Mouse (Mus musculus) embryonic facial prominence, embryonic 10.5 days (tissue): ENCODE data around the gene Pkd1l2. TPM values are rescaled to one million over a fixed set of nuclear protein-coding genes. Genes with fewer than 3 reads are reported as not detected.
A peak's percentile ranks its signal among the peaks of the same experiment; 100 is the strongest.

Experiments
- DNase-seq: peaks from one replicate; pipeline ENCODE4 v3.0.0-alpha.2; 2017; ENCODE audit warnings: low spot score
- H3K27ac ChIP-seq: fragments of 300-500 bp; sonication (generic); replicated peaks from 2 replicates; pipeline ENCODE4 v1.5.1; 2016; ENCODE audit warnings: mild to moderate bottlenecking
- H3K27me3 ChIP-seq: fragments of 300-500 bp; sonication (generic); replicated peaks from 2 replicates; pipeline ENCODE4 v1.6.1; 2016; ENCODE audit warnings: low read depth, mild to moderate bottlenecking; ENCODE audit not compliant: poor library complexity, severe bottlenecking
- H3K36me3 ChIP-seq: fragments of 300-500 bp; sonication (generic); replicated peaks from 2 replicates; pipeline ENCODE4 v1.6.1; 2016; ENCODE audit warnings: mild to moderate bottlenecking, moderate library complexity
- H3K4me1 ChIP-seq: fragments of 300-500 bp; sonication (generic); 2 replicates; pipeline ENCODE4 v1.6.1; 2016
- H3K4me3 ChIP-seq: fragments of 300-500 bp; sonication (generic); 2 replicates; pipeline ENCODE4 v1.5.1; 2016; ENCODE audit warnings: mild to moderate bottlenecking, moderate library complexity
- H3K9me3 ChIP-seq: fragments of 300-500 bp; sonication (generic); 2 replicates; pipeline ENCODE4 v1.6.1; 2016; ENCODE audit warnings: mild to moderate bottlenecking
- WGBS: fragments of 180-500 bp; shearing (Covaris S2); methylation state at CpG from one replicate; pipeline ENCODE4 v1.1.7; 2016; 5-methylcytosine and 5-hydroxymethylcytosine counted together
- polyA plus RNA-seq: library from polyadenylated mRNA; unstranded; fragments of >200 nt; fragmentation: Nextera tagmentation; extraction: Ambion mirVana; gene quantifications from 2 replicates; pipeline ENCODE4 v1.2.1, GENCODE M21; 2016

The Pkd1l2 gene
- not detected in 2 replicates for polyA plus RNA-seq

GRCm38 (mm10) chr8:117082399-117082872, at the start of gene Pkd1l2:
Pkd1l2 (minus strand) TSS chr8:117082449.
- Histone ChIP-seq H3K27me3 (no peaks in the 10 kb centered on the region), H3K4me3 (no peak within 1 kb of the TSS)
- 86% methylated on average over 8 of the region's 8 CpGs for WGBS

DNA sequence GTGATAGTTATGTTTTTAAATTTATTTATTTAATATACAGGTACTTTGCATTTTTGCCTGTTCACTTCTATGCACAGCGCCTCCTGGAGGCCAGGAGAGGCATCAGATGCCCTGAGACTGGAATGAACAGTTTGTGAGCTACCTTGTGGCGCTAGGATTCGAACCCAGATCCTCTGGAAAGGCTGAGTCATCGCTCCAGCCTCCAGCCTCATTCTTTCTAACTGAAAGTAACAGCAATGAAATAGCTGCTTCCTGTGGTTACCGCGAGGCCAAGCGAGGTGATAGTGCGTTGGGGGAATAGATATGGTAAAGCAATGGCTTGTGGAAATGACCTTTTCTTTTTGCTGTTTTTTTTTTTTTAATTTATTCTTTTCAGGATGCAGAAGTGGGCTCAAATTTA, 44.8 kb upstream of the Pkd1l2 start:
- 86% methylated on average over 8 of the region's 8 CpGs for WGBS

More at GRCm38 (mm10) chr8:117082399-117082872, at the start of gene Pkd1l2:
- Histone ChIP-seq H3K9me3 (no peaks in the 10 kb centered on the region), H3K36me3 (no peaks in the 10 kb centered on the region), H3K27ac (no peak within 1 kb of the TSS), H3K4me1 (0 out of 2 replicates have a peak, but pooled peaks cover 6% of the 10 kb centered on the region)
- DNase-seq, result no peak

DNA sequence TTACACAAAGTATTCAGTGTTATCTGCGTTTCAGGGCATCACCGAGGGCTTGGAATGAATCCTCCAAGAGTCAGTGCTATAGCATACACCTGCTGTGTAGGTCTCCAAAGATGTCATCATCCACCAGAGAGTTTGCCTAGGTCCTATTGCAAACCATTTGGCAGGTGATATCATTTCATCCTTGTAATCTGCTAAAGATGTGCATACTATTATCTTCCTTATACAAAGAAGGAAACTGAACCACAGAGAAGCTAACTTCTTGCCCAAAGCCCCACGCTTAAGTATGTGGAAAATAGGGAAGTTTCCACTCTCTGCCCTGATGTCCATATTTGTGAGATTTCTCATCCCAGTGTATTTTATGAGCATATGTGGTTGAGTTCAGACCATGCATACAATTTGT, 44.2 kb upstream of the Pkd1l2 start:
- 94% methylated on average over 3 of the region's 3 CpGs for WGBS
- no peaks in the 10 kb centered on the region for H3K4me1 ChIP-seq

More for the DNA sequence above, 44.8 kb upstream of the Pkd1l2 start:
- Histone ChIP-seq H3K4me1 (no peaks in the 10 kb centered on the region), H3K27me3 (no peaks in the 10 kb centered on the region), H3K27ac (no peak overlapping the region), H3K9me3 (no peaks in the 10 kb centered on the region), H3K36me3 (no peaks in the 10 kb centered on the region), H3K4me3 (no peak overlapping the region)
- DNase-seq, result no peak

GRCm38 (mm10) chr8:117125854-117126253, 43.6 kb upstream of the Pkd1l2 start:
- H3K27me3 ChIP-seq, result no peaks in the 10 kb centered on the region
- H3K9me3 ChIP-seq, result no peaks in the 10 kb centered on the region
- no peaks in the 10 kb centered on the region for H3K4me1 ChIP-seq
- WGBS, result 92% methylated on average over 3 of the region's 3 CpGs
- no peaks in the 10 kb centered on the region for H3K36me3 ChIP-seq
- no peak for DNase-seq
- no peak overlapping the region for H3K4me3 ChIP-seq
- no peak overlapping the region for H3K27ac ChIP-seq

More for the DNA sequence above, 44.2 kb upstream of the Pkd1l2 start:
- no peak for DNase-seq
- Histone ChIP-seq H3K4me3 (no peak overlapping the region), H3K27me3 (no peaks in the 10 kb centered on the region), H3K27ac (no peak overlapping the region), H3K9me3 (no peaks in the 10 kb centered on the region), H3K36me3 (no peaks in the 10 kb centered on the region)

DNA sequence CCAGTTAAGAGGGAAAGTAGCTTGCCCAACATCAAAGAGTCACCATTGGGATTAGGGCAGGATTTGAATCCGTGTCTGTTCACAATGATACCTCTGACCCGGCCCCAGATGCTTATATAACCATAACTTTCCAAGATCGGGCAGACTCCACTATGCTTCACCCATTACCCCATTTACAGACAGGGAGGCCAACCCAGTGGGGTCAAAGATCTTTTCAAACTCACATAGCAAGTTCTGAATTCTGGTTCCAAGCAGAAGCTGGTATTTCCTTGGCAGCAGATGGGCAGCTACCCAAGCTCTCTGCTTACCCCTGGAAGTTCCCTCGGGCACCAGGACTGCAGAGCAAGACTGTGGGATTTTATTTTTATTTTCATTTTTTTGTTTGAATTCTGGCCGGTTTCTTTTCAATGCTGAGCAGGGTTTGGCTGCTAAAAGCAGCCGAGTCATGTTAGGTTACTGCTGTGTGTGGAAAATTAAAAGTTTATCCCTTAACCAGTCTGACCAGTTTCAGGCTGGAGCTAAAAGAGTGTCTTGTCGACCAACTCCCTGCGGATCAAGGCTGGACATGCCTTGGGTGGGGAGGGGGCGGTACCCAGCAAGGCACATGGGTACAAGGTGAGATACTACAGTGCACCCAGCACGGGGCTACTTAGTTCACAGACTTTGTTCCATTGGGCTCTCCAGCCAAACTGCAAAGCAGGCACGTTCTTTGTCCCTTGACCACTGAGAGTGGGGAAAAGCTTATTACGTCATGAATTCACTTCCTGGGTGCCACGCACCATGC, 41.8 kb upstream of the Pkd1l2 start:
- peak; percentile 24 for DNase-seq
- WGBS, result 75% methylated on average over 13 of the region's 13 CpGs

DNA sequence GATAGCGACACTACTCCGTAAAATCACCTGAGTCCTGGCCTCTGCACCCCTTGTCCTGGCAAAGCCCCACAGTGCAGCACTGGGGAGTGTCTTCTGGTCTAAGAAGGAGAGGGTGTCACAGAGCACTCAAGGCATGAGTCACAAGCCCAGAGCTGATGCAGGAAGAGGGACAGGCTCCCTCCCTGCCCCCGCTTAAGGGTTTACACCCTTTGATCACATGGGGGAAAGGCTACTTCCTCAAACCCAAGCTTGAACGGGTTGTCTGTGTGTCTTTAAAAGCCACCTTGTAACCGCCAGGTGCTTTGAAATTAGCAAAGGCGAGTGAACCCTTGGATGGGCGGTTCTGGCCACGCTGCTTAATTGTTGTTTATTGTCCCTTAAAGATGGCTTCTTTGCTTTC, 39.0 kb upstream of the Pkd1l2 start:
- Histone ChIP-seq H3K9me3 (no peaks in the 10 kb centered on the region), H3K27ac (no peak overlapping the region), H3K4me1 (peaks cover 14% of the 10 kb centered on the region), H3K4me3 (no peak overlapping the region), H3K27me3 (no peaks in the 10 kb centered on the region), H3K36me3 (no peaks in the 10 kb centered on the region)
- WGBS, result 57% methylated on average over 8 of the region's 8 CpGs
- DNase-seq, result no peak

More for the DNA sequence above, 41.8 kb upstream of the Pkd1l2 start:
- H3K9me3 ChIP-seq, result no peaks in the 10 kb centered on the region
- peaks cover 7% of the 10 kb centered on the region for H3K4me1 ChIP-seq
- H3K27me3 ChIP-seq, result no peaks in the 10 kb centered on the region
- H3K27ac ChIP-seq, result no peak overlapping the region
- no peaks in the 10 kb centered on the region for H3K36me3 ChIP-seq
- H3K4me3 ChIP-seq, result no peak overlapping the region

- Histone ChIP-seq H3K4me3 (no peak overlapping the region), H3K27ac (no peak overlapping the region), H3K9me3 (no peaks in the 10 kb centered on the region), H3K27me3 (no peaks in the 10 kb centered on the region), H3K4me1 (peaks cover 29% of the 10 kb centered on the region), H3K36me3 (no peaks in the 10 kb centered on the region)
- no peak for DNase-seq
- 93% methylated on average over 9 of the region's 9 CpGs for WGBS
These were observed 36.2 kb upstream of the Pkd1l2 start for GRCm38 (mm10) chr8:117118409-117118808.

GRCm38 (mm10) chr8:117116534-117116933, 34.3 kb upstream of the Pkd1l2 start:
- no peaks in the 10 kb centered on the region for H3K27me3 ChIP-seq
- no peaks in the 10 kb centered on the region for H3K9me3 ChIP-seq
- no peak for DNase-seq
- WGBS, result 79% methylated on average over 7 of the region's 7 CpGs
- no peak overlapping the region for H3K4me3 ChIP-seq
- peaks cover 34% of the 10 kb centered on the region for H3K4me1 ChIP-seq
- no peaks in the 10 kb centered on the region for H3K36me3 ChIP-seq
- no peak overlapping the region for H3K27ac ChIP-seq

DNA sequence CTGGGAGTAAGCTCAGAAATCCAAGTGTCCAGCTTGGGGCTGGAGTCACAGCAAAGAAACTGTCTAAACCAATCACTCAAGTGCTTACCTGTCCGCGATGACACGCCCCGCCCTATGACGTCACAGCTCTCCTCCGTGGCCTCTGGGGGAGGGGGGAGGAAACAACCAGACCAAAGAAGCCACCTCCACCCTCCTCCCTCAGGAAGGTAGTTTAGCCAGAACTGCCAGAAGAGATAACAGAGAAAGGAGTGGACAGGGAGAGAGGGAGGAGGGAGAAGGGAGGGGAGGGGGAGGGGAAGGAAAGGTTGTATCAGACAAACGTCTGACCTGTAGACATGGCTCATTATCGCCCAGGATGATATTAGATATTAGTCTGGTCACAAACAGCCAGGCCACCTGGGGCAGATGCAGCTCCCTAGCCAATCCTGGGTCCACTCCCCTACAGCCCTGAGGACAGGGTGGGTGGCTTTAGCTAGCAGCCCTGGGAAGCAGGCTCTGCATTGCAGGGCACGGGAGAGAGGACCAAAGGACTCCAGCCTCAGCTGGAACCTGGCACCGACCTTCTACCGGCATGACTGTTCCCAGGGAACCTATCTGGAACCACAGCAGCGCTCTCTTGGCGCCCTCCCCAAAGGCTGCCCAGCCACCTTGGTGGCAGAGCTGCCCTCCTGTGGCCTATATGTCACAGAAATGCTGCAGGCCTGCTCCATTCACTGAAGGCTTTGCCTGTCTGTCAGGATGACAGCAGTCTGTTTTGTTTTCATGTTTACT, 33.6 kb upstream of the Pkd1l2 start:
- Histone ChIP-seq H3K36me3 (no peaks in the 10 kb centered on the region), H3K9me3 (no peaks in the 10 kb centered on the region), H3K4me1 (peaks cover 34% of the 10 kb centered on the region), H3K4me3 (peak overlapping the region; percentile 39), H3K27me3 (no peaks in the 10 kb centered on the region), H3K27ac (no peak overlapping the region)
- 8% methylated on average over 13 of the region's 13 CpGs for WGBS
- peak; percentile 54 for DNase-seq

GRCm38 (mm10) chr8:117115094-117115493, 32.8 kb upstream of the Pkd1l2 start:
- Histone ChIP-seq H3K9me3 (no peaks in the 10 kb centered on the region), H3K4me3 (peak overlapping the region; percentile 39; the same call in 1 of the 2 replicates), H3K27ac (no peak overlapping the region), H3K4me1 (peaks cover 34% of the 10 kb centered on the region), H3K36me3 (no peaks in the 10 kb centered on the region), H3K27me3 (no peaks in the 10 kb centered on the region)
- DNase-seq, result no peak
- 40% methylated on average over 6 of the region's 6 CpGs for WGBS

DNA sequence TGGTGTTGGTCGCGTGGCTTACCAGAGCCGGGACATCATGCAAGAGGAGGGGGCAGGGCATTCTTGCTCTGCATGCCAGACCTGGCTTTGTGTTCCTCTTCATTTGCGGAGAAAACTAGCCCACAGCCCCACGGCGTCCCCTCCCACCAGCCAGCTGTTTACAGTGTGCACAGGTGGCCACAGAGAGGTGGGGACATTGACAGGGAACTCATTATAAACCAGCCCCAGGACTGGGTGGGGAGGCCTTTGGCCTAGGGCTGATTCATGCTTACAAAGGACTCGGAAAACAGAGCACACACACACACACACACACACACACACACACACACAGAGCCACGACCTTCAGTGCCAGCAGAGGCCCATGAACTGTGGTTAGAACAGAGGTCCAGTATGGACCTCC, 30.0 kb upstream of the Pkd1l2 start:
- Histone ChIP-seq H3K36me3 (no peaks in the 10 kb centered on the region), H3K27ac (no peak overlapping the region), H3K4me3 (no peak overlapping the region), H3K9me3 (peaks cover 4% of the 10 kb centered on the region; the same call in 1 of the 2 replicates), H3K4me1 (peaks cover 23% of the 10 kb centered on the region), H3K27me3 (no peaks in the 10 kb centered on the region)
- DNase-seq, result no peak
- WGBS, result 75% methylated on average over 8 of the region's 8 CpGs

DNA sequence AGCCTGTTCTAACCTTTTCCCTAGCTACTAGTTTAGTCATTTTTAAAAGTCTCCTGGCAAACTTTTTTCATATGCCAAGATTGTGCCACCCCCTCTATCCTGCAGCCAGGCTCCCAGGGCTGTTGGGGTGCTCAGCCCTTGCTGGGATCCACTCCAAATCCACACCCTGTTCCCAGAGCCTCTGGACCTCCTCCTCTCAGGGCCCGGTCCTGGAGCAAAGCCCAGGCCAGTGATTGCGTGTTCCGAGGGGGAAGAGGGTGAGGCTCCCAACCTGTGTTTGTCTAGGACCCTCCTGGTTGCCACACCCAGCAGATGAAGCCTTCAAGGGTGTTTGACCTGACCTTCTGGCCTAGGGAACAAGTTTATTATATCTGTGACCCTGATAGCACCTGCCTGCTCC, 29.4 kb upstream of the Pkd1l2 start:
- WGBS, result 92% methylated on average over 3 of the region's 3 CpGs
- Histone ChIP-seq H3K9me3 (peaks cover 4% of the 10 kb centered on the region; the same call in 1 of the 2 replicates), H3K4me1 (peaks cover 23% of the 10 kb centered on the region), H3K4me3 (no peak overlapping the region), H3K27ac (no peak overlapping the region), H3K36me3 (no peaks in the 10 kb centered on the region), H3K27me3 (no peaks in the 10 kb centered on the region)
- DNase-seq, result no peak
